Mouse (Mus musculus) limb, embryonic 10.5 days (tissue): Measurements from ENCODE around the gene Krtap3-1. TPM values are rescaled to one million over a fixed set of nuclear protein-coding genes. Genes with fewer than 3 reads are reported as not detected.
A peak's percentile ranks its signal among the peaks of the same experiment; 100 is the strongest.
"Not testable (repeated sequence)": the region's sequence is repeated elsewhere in the genome, so short reads cannot be mapped to it uniquely, and the experiment has no call there.

Experiments used
- DNase-seq: peaks from one replicate; pipeline ENCODE4 v3.0.0-alpha.2; 2017; ENCODE audit warnings: low spot score
- H3K27ac ChIP-seq: fragments of 300-500 bp; sonication (generic); 2 replicates; pipeline ENCODE4 v1.5.1; 2016; ENCODE audit warnings: mild to moderate bottlenecking
- H3K27me3 ChIP-seq: fragments of 300-500 bp; sonication (generic); 2 replicates; pipeline ENCODE4 v1.6.1; 2016; ENCODE audit warnings: low read depth, mild to moderate bottlenecking; ENCODE audit not compliant: poor library complexity, severe bottlenecking
- H3K36me3 ChIP-seq: fragments of 300-500 bp; sonication (generic); 2 replicates; pipeline ENCODE4 v1.6.1; 2016; ENCODE audit warnings: mild to moderate bottlenecking, moderate library complexity
- H3K4me1 ChIP-seq: fragments of 300-500 bp; sonication (generic); 2 replicates; pipeline ENCODE4 v1.6.1; 2016
- H3K4me3 ChIP-seq: fragments of 300-500 bp; sonication (generic); 2 replicates; pipeline ENCODE4 v1.5.1; 2016; ENCODE audit warnings: mild to moderate bottlenecking, moderate library complexity
- H3K9me3 ChIP-seq: fragments of 300-500 bp; sonication (generic); replicated peaks from 2 replicates; pipeline ENCODE4 v1.6.1; 2016; ENCODE audit warnings: mild to moderate bottlenecking
- WGBS: fragments of 180-500 bp; shearing (Covaris S2); methylation state at CpG from one replicate; pipeline ENCODE4 v1.1.7; 2016; 5-methylcytosine and 5-hydroxymethylcytosine counted together
- polyA plus RNA-seq: library from polyadenylated mRNA; unstranded; fragments of >200 nt; fragmentation: Nextera tagmentation; extraction: Ambion mirVana; gene quantifications from 2 replicates; pipeline ENCODE4 v1.2.1, GENCODE M21; 2016

Krtap3-1 gene
- not detected in 2 replicates for polyA plus RNA-seq

DNA sequence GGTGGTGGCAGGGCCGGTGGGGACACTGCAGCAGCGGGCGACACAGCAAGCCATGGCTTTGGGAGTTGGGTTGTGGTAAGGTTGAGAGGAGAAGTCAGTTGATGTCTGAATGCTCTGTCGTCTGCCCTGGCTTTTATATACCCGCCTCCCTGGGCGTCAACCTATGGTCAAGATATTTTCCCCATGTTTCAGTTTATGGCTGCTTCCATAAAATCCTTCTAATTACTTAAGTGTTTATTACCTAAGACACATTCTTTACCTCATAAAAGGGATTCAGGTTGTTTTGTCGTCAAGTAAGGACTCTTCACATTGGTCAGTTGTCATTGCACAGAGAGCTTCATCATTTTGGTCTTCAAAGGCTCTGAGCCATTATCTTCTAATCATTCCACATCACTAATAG, at the start of gene Krtap3-1:
Gene Krtap3-1, minus strand, starts transcription at position 101 of the 400 bp plus-strand sequence.
- WGBS, result 85% methylated on average over 7 of the region's 7 CpGs
- no peak for DNase-seq

GRCm38 (mm10) chr11:99614796-99615363, 48.5 kb upstream of the Krtap3-1 start, which contains the start of gene Krtap2-4:
Gene Krtap2-4, minus strand, starts transcription at chr11:99614846.
- Histone ChIP-seq H3K36me3 (no peaks in the 10 kb centered on the region), H3K4me1 (no peaks in the 10 kb centered on the region), H3K9me3 (no peaks in the 10 kb centered on the region), H3K27ac (no peak within 1 kb of the TSS), H3K4me3 (no peak within 1 kb of the TSS), H3K27me3 (no peaks in the 10 kb centered on the region)
- no peak for DNase-seq
- 80% methylated on average over 3 of the region's 3 CpGs for WGBS

More for the DNA sequence above, at the start of gene Krtap3-1:
- Histone ChIP-seq H3K4me3 (no peak within 1 kb of the TSS), H3K9me3 (no peaks in the 10 kb centered on the region), H3K4me1 (no peaks in the 10 kb centered on the region), H3K27me3 (no peaks in the 10 kb centered on the region), H3K36me3 (no peaks in the 10 kb centered on the region), H3K27ac (no peak within 1 kb of the TSS)

- not testable (repeated sequence) for DNase-seq, H3K9me3 ChIP-seq, H3K27ac ChIP-seq, H3K27me3 ChIP-seq, H3K4me3 ChIP-seq, H3K36me3 ChIP-seq, H3K4me1 ChIP-seq
- WGBS, result 72% methylated on average over 1 of the region's 2 CpGs
These were observed 43.7 kb upstream of the Krtap3-1 start, which contains the start of gene Gm11937 for GRCm38 (mm10) chr11:99610089-99610488. Gene Gm11937, minus strand, starts transcription at chr11:99610189.

GRCm38 (mm10) chr11:99609126-99609525, 42.7 kb upstream of the Krtap3-1 start:
- no peaks in the 10 kb centered on the region for H3K4me1 ChIP-seq
- H3K36me3 ChIP-seq, result no peaks in the 10 kb centered on the region
- no peak for DNase-seq
- H3K27ac ChIP-seq, result no peak overlapping the region
- no peaks in the 10 kb centered on the region for H3K27me3 ChIP-seq
- H3K9me3 ChIP-seq, result no peaks in the 10 kb centered on the region
- WGBS, result 73% methylated on average over 1 of the region's 1 CpGs
- no peak overlapping the region for H3K4me3 ChIP-seq

DNA sequence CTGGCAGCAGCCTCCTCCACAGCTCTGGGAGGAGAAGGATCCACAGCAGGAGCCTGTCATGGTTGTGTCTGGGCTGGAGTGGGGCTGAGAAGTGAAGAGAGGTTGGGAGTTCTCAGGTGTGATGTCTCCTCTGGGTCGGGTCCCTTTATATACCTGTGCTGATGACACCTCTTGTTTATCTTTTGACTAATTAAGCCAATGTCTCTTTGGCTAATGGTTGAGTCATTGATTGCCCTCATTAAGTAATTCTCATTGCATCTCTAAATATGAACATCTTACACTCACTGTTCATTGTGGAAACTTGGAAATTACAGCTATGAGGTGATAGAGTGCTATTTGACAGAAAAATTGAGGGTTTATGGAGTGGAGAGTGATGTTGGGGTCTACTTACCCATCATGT, 36.8 kb upstream of the Krtap3-1 start, which contains the start of gene Gm11938:
Gene Gm11938, minus strand, starts transcription at position 101 of the 400 bp plus-strand sequence.
- not testable (repeated sequence) for H3K4me3 ChIP-seq, H3K36me3 ChIP-seq, H3K27me3 ChIP-seq, H3K4me1 ChIP-seq, DNase-seq, H3K27ac ChIP-seq, H3K9me3 ChIP-seq
- WGBS, result 52% methylated on average over 1 of the region's 1 CpGs

DNA sequence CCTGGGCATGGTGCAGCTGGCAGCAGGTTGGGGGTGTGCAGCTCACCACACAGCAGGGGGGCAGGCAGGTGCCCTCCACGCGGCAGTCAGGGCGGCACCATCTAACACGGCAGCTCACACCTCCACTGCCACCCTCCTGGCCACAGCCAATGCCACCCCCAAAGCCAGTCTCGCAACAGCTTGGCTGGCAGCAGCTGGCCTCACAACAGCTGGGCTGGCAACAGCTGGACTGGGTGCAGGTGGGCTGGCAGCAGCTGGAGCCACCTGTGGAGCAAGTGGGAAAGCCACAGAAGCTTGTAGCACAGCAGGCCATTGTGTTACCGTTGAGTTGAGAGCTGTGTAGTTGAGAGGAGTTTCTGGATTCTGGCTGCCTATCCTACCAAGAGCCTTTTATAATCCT, 31.3 kb upstream of the Krtap3-1 start, which contains the start of gene Krtap9-3:
Gene Krtap9-3, minus strand, starts transcription at position 364 of the 400 bp plus-strand sequence.
- not testable (repeated sequence) for H3K4me3 ChIP-seq, H3K9me3 ChIP-seq, H3K4me1 ChIP-seq, DNase-seq, H3K27ac ChIP-seq, H3K27me3 ChIP-seq, H3K36me3 ChIP-seq
- WGBS, result 80% methylated on average over 6 of the region's 6 CpGs

- 87% methylated on average over 6 of the region's 6 CpGs for WGBS
- Histone ChIP-seq H3K27ac (no peak within 1 kb of the TSS), H3K9me3 (no peaks in the 10 kb centered on the region), H3K36me3 (no peaks in the 10 kb centered on the region), H3K27me3 (no peaks in the 10 kb centered on the region), H3K4me1 (no peaks in the 10 kb centered on the region), H3K4me3 (no peak within 1 kb of the TSS)
- no peak for DNase-seq
These were observed 24.6 kb upstream of the Krtap3-1 start, which contains the start of gene Krtap1-3 for GRCm38 (mm10) chr11:99590981-99591380. Gene Krtap1-3, minus strand, starts transcription at chr11:99591339.

DNA sequence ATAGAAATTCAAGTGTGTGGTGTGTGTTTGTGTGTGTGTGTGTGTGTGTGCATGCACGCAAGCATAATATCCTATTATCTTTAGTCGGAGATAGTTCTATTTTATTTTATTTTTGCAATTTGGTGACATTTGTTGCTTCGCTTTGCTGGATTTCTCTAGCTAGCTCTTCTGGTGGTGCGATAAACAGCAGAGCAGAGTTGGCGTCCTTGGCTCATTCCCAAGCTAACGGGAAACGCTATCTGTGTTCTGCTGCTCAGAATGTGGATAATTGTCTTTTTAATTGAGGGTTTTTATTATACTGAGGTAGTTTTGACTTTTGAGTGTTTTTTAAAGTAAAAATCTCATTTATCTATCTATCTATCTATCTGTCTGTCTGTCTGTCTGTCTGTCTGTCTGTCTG, 18.7 kb upstream of the Krtap3-1 start:
- H3K36me3 ChIP-seq, result no peaks in the 10 kb centered on the region
- H3K4me1 ChIP-seq, result no peaks in the 10 kb centered on the region
- H3K27me3 ChIP-seq, result no peaks in the 10 kb centered on the region
- 95% methylated on average over 7 of the region's 7 CpGs for WGBS
- no peak for DNase-seq
- H3K4me3 ChIP-seq, result no peak overlapping the region
- no peaks in the 10 kb centered on the region for H3K9me3 ChIP-seq
- no peak overlapping the region for H3K27ac ChIP-seq

GRCm38 (mm10) chr11:99583245-99583704, 16.8 kb upstream of the Krtap3-1 start, which contains the start of gene Krtap1-4:
Gene Krtap1-4, minus strand, starts transcription at chr11:99583654.
- no peak for DNase-seq
- Histone ChIP-seq H3K4me1 (no peaks in the 10 kb centered on the region), H3K27ac (no peak within 1 kb of the TSS), H3K36me3 (no peaks in the 10 kb centered on the region), H3K9me3 (no peaks in the 10 kb centered on the region), H3K27me3 (no peaks in the 10 kb centered on the region), H3K4me3 (no peak within 1 kb of the TSS)
- WGBS, result 75% methylated on average over 5 of the region's 5 CpGs

DNA sequence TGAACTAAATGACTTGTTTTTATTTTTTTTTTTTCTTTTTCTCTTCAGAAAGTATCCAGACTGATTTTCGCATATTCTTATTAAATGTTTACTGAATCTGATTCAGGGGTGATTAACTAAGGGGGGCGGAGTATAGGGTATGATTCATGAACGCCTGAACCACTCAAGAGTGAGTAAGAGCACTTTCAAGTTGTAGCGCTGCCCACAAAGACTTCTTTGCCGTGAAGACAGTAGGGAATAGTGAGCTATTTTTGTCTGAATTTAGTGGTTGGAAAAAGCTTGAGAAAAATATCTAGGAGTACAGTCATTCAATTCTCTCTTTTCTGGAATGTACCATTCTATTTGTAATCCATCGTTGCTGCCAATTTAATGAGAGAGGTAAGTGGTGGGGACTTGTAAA, 15.1 kb upstream of the Krtap3-1 start:
- H3K27me3 ChIP-seq, result no peaks in the 10 kb centered on the region
- 88% methylated on average over 6 of the region's 6 CpGs for WGBS
- no peaks in the 10 kb centered on the region for H3K9me3 ChIP-seq
- no peaks in the 10 kb centered on the region for H3K4me1 ChIP-seq
- H3K27ac ChIP-seq, result no peak overlapping the region
- no peak for DNase-seq
- no peak overlapping the region for H3K4me3 ChIP-seq
- no peaks in the 10 kb centered on the region for H3K36me3 ChIP-seq

GRCm38 (mm10) chr11:99581051-99581450, 14.6 kb upstream of the Krtap3-1 start:
- 95% methylated on average over 5 of the region's 5 CpGs for WGBS
- Histone ChIP-seq H3K27ac (no peak overlapping the region), H3K9me3 (no peaks in the 10 kb centered on the region), H3K4me3 (no peak overlapping the region), H3K36me3 (no peaks in the 10 kb centered on the region), H3K4me1 (no peaks in the 10 kb centered on the region), H3K27me3 (no peaks in the 10 kb centered on the region)
- DNase-seq, result no peak

DNA sequence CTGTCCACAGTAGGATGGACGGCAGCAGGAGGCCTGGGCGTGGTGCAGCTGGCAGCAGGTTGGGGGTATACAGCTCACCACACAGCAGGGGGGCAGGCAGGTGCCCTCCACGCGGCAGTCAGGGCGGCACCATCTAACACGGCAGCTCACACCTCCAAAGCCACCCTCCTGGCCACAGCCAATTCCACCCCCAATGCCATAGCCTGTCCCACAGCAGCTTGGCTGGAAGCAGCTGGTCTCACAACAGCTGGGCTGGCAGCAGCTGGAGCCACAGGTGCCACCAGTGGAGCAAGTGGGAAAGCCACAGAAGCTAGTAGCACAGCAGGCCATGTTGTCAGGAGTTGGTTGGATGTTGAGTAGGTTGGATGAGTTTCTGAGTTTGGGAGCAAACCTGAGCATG, 14.2 kb upstream of the Krtap3-1 start, which contains the start of gene Krtap1-5:
Gene Krtap1-5, minus strand, starts transcription at position 381 of the 400 bp plus-strand sequence.
- 89% methylated on average over 6 of the region's 6 CpGs for WGBS
- Histone ChIP-seq H3K27me3 (no peaks in the 10 kb centered on the region), H3K4me3 (no peak within 1 kb of the TSS), H3K27ac (no peak within 1 kb of the TSS), H3K36me3 (no peaks in the 10 kb centered on the region), H3K4me1 (no peaks in the 10 kb centered on the region), H3K9me3 (no peaks in the 10 kb centered on the region)
- no peak for DNase-seq

DNA sequence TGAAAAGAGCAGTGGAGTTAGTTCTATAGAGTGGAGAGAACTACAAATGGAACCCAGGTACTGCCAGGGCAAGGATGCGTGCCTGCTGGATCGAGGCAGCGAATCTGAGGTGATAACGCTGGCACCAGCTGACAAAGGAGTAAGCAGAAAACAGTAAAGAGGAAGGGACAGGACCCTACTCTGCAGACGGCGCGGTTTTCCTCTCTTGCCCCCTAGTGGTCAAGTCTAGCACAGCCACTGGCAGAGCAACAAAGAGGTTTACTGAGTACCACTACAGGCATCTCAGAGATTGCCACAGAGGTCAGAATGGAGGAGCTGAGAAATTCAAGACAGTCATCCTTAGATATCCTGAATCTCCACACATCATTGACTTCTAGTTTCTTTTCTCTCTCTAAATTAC, 7.7 kb upstream of the Krtap3-1 start:
- 7% methylated on average over 7 of the region's 7 CpGs for WGBS

More for the DNA sequence above, 7.7 kb upstream of the Krtap3-1 start:
- Histone ChIP-seq H3K9me3 (no peaks in the 10 kb centered on the region), H3K27ac (no peak overlapping the region; the same call in 1 of the 2 replicates), H3K36me3 (no peaks in the 10 kb centered on the region), H3K4me3 (no peak overlapping the region), H3K27me3 (no peaks in the 10 kb centered on the region), H3K4me1 (no peaks in the 10 kb centered on the region)
- DNase-seq, result peak; percentile 81
